Mouse (Mus musculus): ENCODE results near the gene Acat1.

GRCm38 (mm10) chr9:53570662-53571061, 39.5 kb downstream of the Acat1 start:
- TF ChIP-seq CTCF (IDR thresholded peaks at IDR 0.05; ENCODE audit: low read depth, low read length) (no peak), POLR2A (IDR thresholded peaks at IDR 0.05; ENCODE audit: borderline replicate concordance, low read depth, low read length) (no peak)
